Mouse (Mus musculus): ENCODE measurements around the gene Sema4a. TPM values are rescaled to one million over a fixed set of nuclear protein-coding genes. Genes with fewer than 3 reads are reported as not detected.
"Not testable (repeated sequence)": the region's sequence is repeated elsewhere in the genome, so short reads cannot be mapped to it uniquely, and the experiment has no call there.

The Sema4a gene
- polyA plus RNA-seq, 1 experiment, result 2.3 TPM

GRCm38 (mm10) chr3:88436395-88437201 lies 24.4 kb downstream of the Sema4a start:
- H3K9ac ChIP-seq (ENCODE audit: low read depth, poor library complexity, severe bottlenecking), result no peak overlapping the region
- no peaks in the 10 kb centered on the region for H3K36me3 ChIP-seq (ENCODE audit: control insufficient read depth, insufficient read depth, low read length, poor library complexity, severe bottlenecking)
- H3K4me1 ChIP-seq (ENCODE audit: control insufficient read depth, insufficient read depth, low read length), result peaks cover 6% of the 10 kb centered on the region
- no peaks in the 10 kb centered on the region for H3K9me3 ChIP-seq (replicated peaks; ENCODE audit: control insufficient read depth, insufficient read depth, low read length, poor library complexity, severe bottlenecking)
- no peak overlapping the region for H3K27ac ChIP-seq (ENCODE audit: insufficient read depth, low read length)
- no peaks in the 10 kb centered on the region for H3K27me3 ChIP-seq (ENCODE audit: control insufficient read depth, insufficient read depth, low read length, poor library complexity, severe bottlenecking)
- peak overlapping the region; percentile 21 for H3K4me3 ChIP-seq (ENCODE audit: low read depth, low read length)
- TF ChIP-seq POLR2A (IDR thresholded peaks at IDR 0.05; ENCODE audit: insufficient read depth, low read length), result no peak
- peak; percentile 69 for TF ChIP-seq CTCF (IDR thresholded peaks at IDR 0.05; ENCODE audit: low read depth, low read length)
- no peak for TF ChIP-seq EP300 (IDR thresholded peaks at IDR 0.05; ENCODE audit: insufficient read depth, low read depth, low read length)

GRCm38 (mm10) chr3:88435515-88435914 lies 25.5 kb downstream of the Sema4a start:
- Histone ChIP-seq H3K4me1 (ENCODE audit: control insufficient read depth, insufficient read depth, low read length) (peaks cover 3% of the 10 kb centered on the region), H3K4me3 (ENCODE audit: low read depth, low read length) (no peak overlapping the region), H3K9me3 (replicated peaks; ENCODE audit: control insufficient read depth, insufficient read depth, low read length, poor library complexity, severe bottlenecking) (no peaks in the 10 kb centered on the region), H3K9ac (ENCODE audit: low read depth, poor library complexity, severe bottlenecking) (no peak overlapping the region), H3K36me3 (ENCODE audit: control insufficient read depth, insufficient read depth, low read length, poor library complexity, severe bottlenecking) (no peaks in the 10 kb centered on the region), H3K27ac (ENCODE audit: insufficient read depth, low read length) (no peak overlapping the region), H3K27me3 (ENCODE audit: control insufficient read depth, insufficient read depth, low read length, poor library complexity, severe bottlenecking) (no peaks in the 10 kb centered on the region)
- TF ChIP-seq EP300 (IDR thresholded peaks at IDR 0.05; ENCODE audit: insufficient read depth, low read depth, low read length), result no peak
- TF ChIP-seq POLR2A (IDR thresholded peaks at IDR 0.05; ENCODE audit: insufficient read depth, low read length), result no peak
- no peak for TF ChIP-seq CTCF (IDR thresholded peaks at IDR 0.05; ENCODE audit: low read depth, low read length)

- not testable (repeated sequence) for H3K36me3 ChIP-seq (ENCODE audit: control insufficient read depth, insufficient read depth, low read length, poor library complexity, severe bottlenecking); H3K9me3 ChIP-seq (replicated peaks; ENCODE audit: control insufficient read depth, insufficient read depth, low read length, poor library complexity, severe bottlenecking); H3K27ac ChIP-seq (ENCODE audit: insufficient read depth, low read length); H3K27me3 ChIP-seq (ENCODE audit: control insufficient read depth, insufficient read depth, low read length, poor library complexity, severe bottlenecking); H3K9ac ChIP-seq (ENCODE audit: low read depth, poor library complexity, severe bottlenecking); H3K4me3 ChIP-seq (ENCODE audit: low read depth, low read length); H3K4me1 ChIP-seq (ENCODE audit: control insufficient read depth, insufficient read depth, low read length)
Measured at GRCm38 (mm10) chr3:88428639-88429038, 32.3 kb downstream of the Sema4a start.

GRCm38 (mm10) chr3:88427342-88427905 lies 33.6 kb downstream of the Sema4a start:
- Histone ChIP-seq H3K4me3 (ENCODE audit: low read depth, low read length) (no peak overlapping the region), H3K9ac (ENCODE audit: low read depth, poor library complexity, severe bottlenecking) (no peak overlapping the region), H3K9me3 (replicated peaks; ENCODE audit: control insufficient read depth, insufficient read depth, low read length, poor library complexity, severe bottlenecking) (no peaks in the 10 kb centered on the region), H3K27me3 (ENCODE audit: control insufficient read depth, insufficient read depth, low read length, poor library complexity, severe bottlenecking) (no peaks in the 10 kb centered on the region), H3K27ac (ENCODE audit: insufficient read depth, low read length) (no peak overlapping the region), H3K36me3 (ENCODE audit: control insufficient read depth, insufficient read depth, low read length, poor library complexity, severe bottlenecking) (no peaks in the 10 kb centered on the region), H3K4me1 (ENCODE audit: control insufficient read depth, insufficient read depth, low read length) (no peaks in the 10 kb centered on the region)
- no peak for TF ChIP-seq CTCF (IDR thresholded peaks at IDR 0.05; ENCODE audit: low read depth, low read length)
- TF ChIP-seq EP300 (IDR thresholded peaks at IDR 0.05; ENCODE audit: insufficient read depth, low read depth, low read length), result no peak
- TF ChIP-seq POLR2A (IDR thresholded peaks at IDR 0.05; ENCODE audit: insufficient read depth, low read length), result no peak

GRCm38 (mm10) chr3:88425708-88426420 lies 35.1 kb downstream of the Sema4a start:
- Histone ChIP-seq H3K4me1 (ENCODE audit: control insufficient read depth, insufficient read depth, low read length) (no peaks in the 10 kb centered on the region), H3K27ac (ENCODE audit: insufficient read depth, low read length) (no peak overlapping the region), H3K9ac (ENCODE audit: low read depth, poor library complexity, severe bottlenecking) (no peak overlapping the region), H3K9me3 (replicated peaks; ENCODE audit: control insufficient read depth, insufficient read depth, low read length, poor library complexity, severe bottlenecking) (no peaks in the 10 kb centered on the region), H3K27me3 (ENCODE audit: control insufficient read depth, insufficient read depth, low read length, poor library complexity, severe bottlenecking) (no peaks in the 10 kb centered on the region), H3K4me3 (ENCODE audit: low read depth, low read length) (no peak overlapping the region), H3K36me3 (ENCODE audit: control insufficient read depth, insufficient read depth, low read length, poor library complexity, severe bottlenecking) (no peaks in the 10 kb centered on the region)
- TF ChIP-seq CTCF (IDR thresholded peaks at IDR 0.05; ENCODE audit: low read depth, low read length) (no peak), EP300 (IDR thresholded peaks at IDR 0.05; ENCODE audit: insufficient read depth, low read depth, low read length) (no peak), POLR2A (IDR thresholded peaks at IDR 0.05; ENCODE audit: insufficient read depth, low read length) (no peak)

- H3K9ac ChIP-seq (ENCODE audit: low read depth, poor library complexity, severe bottlenecking), result no peak overlapping the region
- H3K4me1 ChIP-seq (ENCODE audit: control insufficient read depth, insufficient read depth, low read length), result no peaks in the 10 kb centered on the region
- no peak overlapping the region for H3K4me3 ChIP-seq (ENCODE audit: low read depth, low read length)
- TF ChIP-seq POLR2A (IDR thresholded peaks at IDR 0.05; ENCODE audit: insufficient read depth, low read length) (no peak), CTCF (IDR thresholded peaks at IDR 0.05; ENCODE audit: low read depth, low read length) (no peak), EP300 (IDR thresholded peaks at IDR 0.05; ENCODE audit: insufficient read depth, low read depth, low read length) (no peak)
- H3K9me3 ChIP-seq (replicated peaks; ENCODE audit: control insufficient read depth, insufficient read depth, low read length, poor library complexity, severe bottlenecking), result no peaks in the 10 kb centered on the region
- H3K36me3 ChIP-seq (ENCODE audit: control insufficient read depth, insufficient read depth, low read length, poor library complexity, severe bottlenecking), result no peaks in the 10 kb centered on the region
- no peaks in the 10 kb centered on the region for H3K27me3 ChIP-seq (ENCODE audit: control insufficient read depth, insufficient read depth, low read length, poor library complexity, severe bottlenecking)
- no peak overlapping the region for H3K27ac ChIP-seq (ENCODE audit: insufficient read depth, low read length)
Measured at GRCm38 (mm10) chr3:88425330-88425689, 35.7 kb downstream of the Sema4a start.
